Mouse (Mus musculus): ENCODE results near the gene Slc12a6.

DNA sequence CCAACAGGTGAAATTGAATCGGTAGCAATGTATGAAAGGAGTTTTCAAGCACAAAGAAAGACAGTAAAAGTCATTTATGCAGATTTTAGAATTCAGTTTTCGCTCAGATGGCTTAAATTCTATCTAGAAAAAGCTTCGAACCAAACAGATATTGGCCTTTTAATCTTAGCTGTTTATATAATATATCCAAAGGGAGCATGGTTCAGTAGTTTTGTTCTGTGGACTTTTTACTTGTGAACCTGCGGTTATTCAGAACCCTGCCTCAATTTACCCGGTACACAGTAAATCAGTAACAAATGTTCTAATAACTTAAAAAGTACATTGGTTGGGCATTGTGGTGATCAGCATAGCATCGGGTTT lies 19.4 kb downstream of the Slc12a6 start:
- no peak for TF ChIP-seq CTCF (IDR thresholded peaks at IDR 0.05; ENCODE audit: insufficient read depth, low read length)
- TF ChIP-seq POLR2A (IDR thresholded peaks at IDR 0.05; ENCODE audit: borderline replicate concordance, extremely low read depth, low read depth, low read length): no peak

Data from lung, adult 2 months (tissue).